Mouse (Mus musculus) embryonic fibroblast, embryonic 13.5 days (primary cell): ENCODE results near the gene Gm47283.

Source experiments
- CTCF ChIP-seq: IDR thresholded peaks from 2 replicates; pipeline ENCODE4 v1.5.1; 2011; ENCODE audit warnings: mild to moderate bottlenecking, control low read depth, low read length, moderate library complexity, borderline replicate concordance; ENCODE audit not compliant: insufficient read depth
- POLR2A ChIP-seq: IDR thresholded peaks from 2 replicates; pipeline ENCODE4 v1.6.1; 2011; ENCODE audit warnings: low read depth, mild to moderate bottlenecking, control low read depth, low read length, moderate library complexity

DNA sequence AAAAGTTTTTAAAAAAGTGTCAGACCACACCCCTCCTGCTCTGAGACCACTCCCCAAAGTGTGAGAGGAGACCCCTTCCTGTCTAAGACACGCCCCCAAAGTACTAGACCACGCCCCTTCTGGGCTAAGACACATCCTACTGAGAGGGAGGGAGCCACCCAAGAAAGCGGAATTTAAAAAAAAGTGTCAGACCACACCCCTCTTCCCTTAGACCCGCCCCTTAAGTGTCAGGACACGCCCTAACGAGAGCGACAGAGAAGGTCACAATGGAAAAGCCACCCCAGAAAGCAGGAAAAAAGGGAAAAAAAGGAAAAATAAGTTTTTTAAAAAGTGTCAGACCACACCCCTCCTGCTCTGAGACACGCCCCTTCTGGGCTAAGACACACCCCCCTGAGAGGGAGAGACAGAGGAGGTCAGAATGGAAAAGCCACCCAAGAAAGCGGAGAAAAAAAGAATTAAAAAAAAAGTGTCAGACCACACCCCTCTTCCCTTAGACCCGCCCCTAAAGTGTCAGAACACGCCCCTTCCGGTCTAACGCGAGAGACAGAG, 44.5 kb upstream of the Gm47283 start:
- TF ChIP-seq CTCF (no peak), POLR2A (no peak)
